Mouse (Mus musculus) adrenal gland, adult (tissue): ENCODE measurements at regions not wholly inside any gene's neighbourhood (a gene's known extent, or its start where the extent isn't known, plus 50 kb on each side); places are given as distances from the start of the nearest gene placed in this dataset.

Experiments used
- DNase-seq, 2 experiments: peaks; one replicate each; pipeline ENCODE4 v3.0.0; 2022 to 2023; ENCODE audit warnings: low spot score in 1 of 2; ENCODE audit not compliant: inconsistent age in 2 of 2

DNA sequence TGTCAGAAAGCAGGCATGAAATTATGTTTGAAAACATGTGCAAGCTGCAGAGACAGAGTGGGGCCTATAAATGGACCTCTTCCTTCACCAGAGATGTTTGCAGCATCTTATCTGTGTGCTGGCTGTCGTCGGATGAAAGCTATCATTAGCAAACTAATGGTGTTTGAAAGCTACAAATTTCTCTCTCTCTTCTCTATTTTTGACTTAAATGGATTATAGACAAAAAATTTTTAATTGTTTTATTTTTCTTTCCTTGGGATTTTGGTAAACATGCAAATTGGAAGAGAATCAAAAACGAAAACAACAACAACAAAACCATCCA lies 236.9 kb upstream of the Npvf start:
- no peak for DNase-seq

DNA sequence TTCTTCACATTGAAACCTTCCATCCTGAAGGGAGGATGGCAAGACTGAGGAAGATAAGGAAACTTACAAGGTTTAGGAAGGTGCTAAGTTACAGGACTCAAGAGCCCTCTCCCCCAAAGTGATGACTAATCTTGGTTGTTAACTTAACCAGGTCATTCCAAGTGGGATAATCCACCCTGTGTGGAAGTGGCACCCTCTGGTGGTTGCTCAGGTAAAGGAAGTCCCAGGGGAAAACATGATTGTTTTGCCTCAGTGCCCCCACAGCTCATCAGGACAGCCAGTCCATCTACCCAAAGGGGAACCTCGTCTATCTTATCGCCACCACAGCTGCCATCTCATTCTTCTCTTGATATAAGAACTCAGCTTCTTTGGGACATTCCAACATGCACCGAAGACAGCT lies 244.6 kb upstream of the Npvf start:
- no peak for DNase-seq

DNA sequence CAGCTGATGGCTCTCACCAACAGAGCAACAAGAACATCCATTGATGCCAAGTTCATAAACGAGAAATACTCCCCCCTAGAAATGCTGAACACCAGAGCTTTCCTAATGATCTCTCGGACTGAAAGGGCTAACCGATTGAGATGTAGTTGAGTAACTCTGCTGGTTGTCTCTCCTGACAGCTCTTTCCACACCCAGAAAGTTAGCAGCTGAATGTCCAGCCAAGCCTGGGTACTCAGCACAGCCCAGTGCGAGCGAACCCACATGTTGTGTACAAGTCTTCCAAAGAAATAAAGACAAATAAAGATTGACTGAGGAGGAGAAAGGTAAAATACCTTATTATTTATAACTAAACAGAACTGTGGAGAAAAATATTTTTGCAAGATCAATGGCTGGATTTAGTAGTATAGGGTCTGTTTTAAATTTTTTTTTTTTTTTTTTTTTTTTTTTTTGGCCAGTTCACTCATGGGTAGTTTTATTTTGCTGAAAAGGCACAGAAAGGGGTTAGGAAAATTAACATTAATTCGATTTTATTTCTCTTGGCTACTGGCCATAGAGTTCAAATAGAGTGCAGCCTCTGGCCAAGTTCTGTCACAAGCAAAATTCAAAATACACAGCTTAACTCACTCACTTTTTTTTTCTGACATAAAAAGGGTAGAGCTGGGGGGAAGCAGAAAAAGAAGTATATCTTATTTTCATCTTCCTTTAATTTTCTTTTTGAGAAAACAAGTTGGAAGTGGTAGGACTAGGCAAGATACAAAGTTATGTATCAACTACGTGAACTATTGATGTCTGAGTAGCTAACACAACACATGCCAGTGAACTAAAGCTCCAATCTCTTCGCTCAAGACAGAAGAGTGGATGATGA lies 261.2 kb upstream of the Npvf start:
- no peak for DNase-seq

DNA sequence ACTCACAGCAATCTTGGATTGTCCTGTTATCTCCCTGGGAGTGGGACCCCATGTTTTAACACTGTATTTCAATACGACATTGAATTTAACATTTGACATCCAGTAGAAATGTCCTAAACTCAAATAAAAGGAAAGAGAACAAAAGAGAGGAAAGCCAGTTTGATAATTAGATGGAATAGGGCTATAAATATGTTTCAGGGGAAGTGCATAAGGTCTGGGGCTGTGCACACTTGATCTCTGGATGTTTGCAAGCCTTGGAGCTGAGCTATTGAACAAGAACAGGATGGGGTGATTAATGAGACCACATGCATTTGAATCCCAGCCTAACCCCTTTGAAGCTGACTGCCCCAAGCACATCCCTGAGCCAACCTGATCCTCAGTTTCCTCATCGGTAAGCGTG lies 264.0 kb upstream of the Npvf start:
- DNase-seq: no peak

DNA sequence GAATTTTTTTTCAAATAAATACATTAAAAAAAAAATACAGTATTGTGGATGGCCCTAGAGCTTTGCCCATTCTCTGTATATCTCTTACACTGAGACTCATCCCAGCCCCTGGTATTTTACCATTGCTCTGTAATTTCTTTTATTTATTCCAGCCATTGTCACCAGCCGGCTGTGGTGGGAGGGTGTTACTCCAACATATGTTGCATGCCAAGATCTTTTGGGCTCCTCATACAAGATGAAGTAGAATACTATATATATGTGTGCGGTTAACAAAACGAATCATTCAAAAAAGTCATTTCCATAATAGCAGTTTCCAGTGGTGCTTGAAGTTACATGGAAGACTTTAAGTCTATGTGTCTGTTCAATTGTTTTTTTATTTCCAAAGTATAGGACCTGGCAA lies 268.0 kb upstream of the Npvf start:
- no peak for DNase-seq

DNA sequence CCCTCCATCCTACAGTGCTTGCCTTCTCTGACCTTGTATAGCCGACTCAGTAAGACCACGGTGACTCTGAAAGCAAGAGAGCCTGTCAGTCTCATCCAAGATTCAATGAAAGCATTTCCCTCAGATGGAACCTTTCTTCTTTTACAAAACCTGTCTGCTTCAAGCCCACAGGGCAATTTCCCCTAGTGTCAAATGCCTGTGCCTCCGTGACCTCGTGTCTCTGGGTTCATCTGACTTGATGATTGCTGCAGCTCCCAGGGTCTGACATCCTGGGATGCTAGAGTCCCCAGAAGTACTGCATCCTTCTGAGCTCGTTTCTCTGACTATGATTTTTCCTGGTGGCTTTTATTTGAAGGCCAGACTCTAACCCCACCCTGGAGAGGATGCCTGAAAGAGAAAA lies 270.3 kb upstream of the Npvf start:
- DNase-seq: no peak

DNA sequence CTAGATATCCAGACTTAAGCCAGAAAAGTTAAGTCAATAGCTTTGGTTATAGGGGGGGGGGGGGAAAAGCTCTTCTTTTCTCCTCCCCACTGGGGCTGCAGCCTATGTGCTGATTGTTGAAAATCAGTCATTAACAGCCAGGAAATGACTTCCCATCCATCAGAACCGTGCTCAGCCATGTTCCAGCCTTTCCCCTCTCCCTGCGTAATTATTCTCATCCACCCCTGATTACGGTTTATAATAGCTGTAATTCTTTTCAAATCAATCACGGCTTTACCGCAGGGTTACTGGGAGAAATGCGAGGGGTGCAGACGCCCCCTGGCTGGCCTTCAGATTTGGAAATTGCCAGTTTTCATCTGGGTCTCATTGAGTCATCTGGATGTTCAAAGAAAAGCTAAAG lies 270.8 kb upstream of the Npvf start:
- no peak for DNase-seq

DNA sequence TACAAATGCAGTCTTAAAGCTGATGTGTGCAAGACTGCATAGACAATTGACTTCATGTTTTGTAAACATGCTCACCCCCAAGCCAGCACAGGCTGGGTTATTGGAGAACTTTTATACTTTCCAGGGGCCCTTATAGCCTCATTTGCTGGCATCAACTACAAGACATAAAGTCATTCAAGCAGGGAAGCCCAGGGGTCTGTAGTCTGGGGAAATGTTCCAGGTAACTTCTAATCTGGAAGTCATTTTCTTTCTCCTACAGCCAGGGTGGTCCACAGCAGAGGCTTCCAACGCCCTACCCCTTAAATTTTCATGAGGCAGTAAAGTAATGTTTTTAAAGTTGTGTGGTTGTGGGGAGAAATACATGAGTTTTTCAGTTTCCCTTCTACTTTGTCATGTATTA lies 272.1 kb upstream of the Npvf start:
- DNase-seq: no peak

DNA sequence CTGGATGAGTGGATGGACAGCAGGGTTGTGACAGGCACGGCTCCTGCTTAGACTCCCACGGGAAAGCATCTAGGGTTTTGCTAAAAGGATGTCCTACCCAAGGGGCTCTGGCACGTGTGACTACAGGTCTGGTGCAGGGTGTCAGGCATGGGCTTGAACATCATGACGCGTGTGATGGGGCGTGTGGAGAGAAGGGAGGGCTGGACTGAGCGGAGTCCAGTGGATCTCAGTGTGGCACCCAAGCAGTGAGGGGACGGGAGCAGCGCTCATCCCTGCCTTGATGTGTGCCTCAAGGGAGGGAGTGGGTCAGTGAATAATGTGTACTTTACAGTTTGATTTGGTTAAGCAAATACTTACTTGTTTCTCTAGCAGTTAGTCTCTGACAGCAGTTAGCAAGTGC lies 275.3 kb upstream of the Npvf start:
- no peak for DNase-seq

DNA sequence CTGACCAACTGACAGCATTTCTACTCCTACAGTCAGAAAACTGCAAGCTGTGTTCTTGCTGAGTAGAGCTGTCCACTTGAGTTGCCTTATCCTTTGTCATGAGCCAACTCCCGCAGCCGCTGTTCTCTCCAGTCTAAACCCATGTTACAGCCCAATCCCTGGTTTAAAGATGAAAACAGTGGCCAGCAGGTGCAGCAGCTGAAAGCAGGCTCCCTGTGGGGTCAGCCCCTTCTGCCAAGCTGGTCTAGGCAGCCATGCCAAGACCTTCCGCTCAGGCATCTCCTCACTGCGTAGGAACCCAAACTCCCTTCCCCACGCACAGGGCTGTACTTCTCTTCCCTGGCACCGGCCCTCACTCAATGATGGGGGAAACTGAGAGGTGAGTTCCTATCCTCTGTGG lies 279.3 kb upstream of the Npvf start:
- DNase-seq: no peak

DNA sequence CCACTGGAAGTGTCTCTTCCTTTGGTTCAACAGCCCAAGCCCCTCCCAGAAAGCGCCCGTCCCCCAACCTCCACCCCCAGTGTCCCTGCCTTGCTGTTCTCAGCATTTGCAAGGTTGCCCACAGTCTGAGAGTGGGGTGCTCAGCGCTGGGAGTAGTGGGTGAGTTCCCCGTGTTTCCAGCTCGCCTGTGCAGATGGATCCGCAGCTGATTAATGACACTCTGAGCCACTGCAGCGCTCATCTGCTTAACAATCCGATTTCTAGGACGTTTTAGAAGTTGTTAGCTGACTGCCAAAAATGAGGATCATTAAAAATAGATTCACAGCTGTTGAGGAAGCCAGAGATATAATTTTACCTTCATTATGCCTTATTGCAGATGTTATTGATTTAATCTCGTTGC lies 280.0 kb upstream of the Npvf start:
- DNase-seq: no peak

DNA sequence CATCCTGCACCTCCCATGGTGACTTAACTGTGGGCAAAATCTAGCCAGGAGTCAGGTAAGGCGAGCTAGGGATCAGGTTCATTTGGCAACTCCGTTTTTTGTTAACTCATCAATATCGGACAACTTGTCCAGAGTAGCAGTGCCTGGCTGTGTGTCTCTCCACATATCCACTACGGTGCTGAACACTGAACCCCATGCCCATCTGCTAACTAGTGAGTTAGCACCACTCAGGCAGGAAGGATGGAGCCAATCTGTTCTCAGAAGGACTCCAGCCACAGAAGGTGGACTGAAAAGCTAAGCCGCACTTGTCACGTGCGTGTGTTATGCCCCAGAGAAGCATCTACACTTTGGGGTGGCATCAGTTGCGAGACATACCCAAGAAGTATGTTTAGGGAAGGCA lies 282.1 kb upstream of the Npvf start:
- DNase-seq: no peak

DNA sequence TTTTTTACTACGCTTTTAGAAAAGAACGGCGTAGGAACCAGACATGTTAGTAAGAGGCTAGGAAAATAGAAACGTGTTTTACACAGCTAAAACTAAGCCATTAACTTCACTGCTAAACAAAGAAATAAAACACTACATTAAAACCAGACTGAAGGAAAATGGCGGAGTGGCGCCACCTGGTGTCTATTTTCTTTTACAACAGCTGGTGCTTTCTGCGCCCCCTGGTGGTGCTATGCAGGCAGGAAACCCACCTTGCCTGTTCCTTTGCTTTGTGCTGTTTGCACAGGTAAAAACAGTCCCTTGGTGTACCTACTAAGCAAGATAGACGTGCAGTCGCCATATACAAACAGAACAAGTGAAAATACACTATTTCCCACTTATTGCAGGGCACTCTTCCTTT lies 282.9 kb upstream of the Npvf start:
- peak; percentile 48 to 86 for DNase-seq

DNA sequence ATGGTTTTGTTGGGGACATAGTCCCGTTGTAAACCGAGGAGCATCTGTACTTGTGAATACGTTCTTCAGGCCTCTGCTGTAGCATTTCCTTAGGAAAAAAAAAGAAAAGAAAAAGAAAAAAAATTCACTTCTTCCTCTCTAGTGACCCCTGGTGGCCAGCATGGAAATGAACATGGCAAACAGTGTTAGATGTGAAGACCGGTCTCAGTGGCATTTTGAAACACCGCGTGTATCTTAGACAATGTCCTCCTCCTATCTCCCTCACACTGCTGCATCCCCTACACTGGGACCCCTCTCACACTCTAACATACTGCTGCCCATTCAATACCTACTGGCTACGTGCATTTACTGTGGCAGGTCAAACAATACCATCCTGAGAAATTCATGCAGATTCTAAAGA lies 284.6 kb upstream of the Npvf start:
- peak in 1 of 2 experiments; percentile 54 for DNase-seq

DNA sequence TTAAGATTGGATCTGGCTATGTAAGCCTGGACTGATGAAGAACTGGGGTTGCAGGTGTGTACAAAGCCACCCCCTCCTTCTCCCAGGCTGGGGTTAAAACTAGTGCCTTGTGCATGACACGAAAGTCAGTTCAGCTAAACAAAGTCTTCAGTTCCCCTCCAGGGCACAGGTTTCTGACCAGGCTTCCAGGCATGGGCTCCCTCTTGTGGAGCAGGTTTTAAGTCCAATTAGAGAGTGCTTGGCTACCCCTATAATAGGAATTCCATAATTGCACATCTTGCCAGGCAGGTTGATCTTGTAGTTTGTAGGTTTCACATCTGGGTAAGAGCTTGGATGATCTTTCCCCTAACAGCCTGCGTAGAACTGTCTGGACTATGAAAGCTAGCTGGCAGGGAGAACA lies 285.2 kb upstream of the Npvf start:
- DNase-seq: no peak

DNA sequence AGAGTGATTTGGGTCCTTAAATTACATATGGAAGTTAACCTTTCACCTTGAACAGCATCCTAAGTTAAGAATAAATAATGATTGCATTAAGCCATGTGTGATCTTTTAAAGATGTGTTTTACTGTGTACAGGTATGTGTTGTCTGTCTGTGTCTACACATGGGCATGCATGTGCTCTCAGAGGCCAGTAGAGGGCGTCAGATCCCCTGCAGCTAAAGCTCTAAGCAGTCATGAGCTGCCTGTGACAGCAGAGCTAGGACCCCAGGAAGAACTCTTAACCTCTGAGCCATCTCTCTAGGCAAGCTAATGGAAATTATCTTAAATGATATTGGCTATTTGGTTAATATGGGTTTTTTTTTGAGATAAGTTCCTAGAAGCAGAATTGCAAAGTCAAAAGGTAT lies 285.9 kb upstream of the Npvf start:
- DNase-seq: no peak

DNA sequence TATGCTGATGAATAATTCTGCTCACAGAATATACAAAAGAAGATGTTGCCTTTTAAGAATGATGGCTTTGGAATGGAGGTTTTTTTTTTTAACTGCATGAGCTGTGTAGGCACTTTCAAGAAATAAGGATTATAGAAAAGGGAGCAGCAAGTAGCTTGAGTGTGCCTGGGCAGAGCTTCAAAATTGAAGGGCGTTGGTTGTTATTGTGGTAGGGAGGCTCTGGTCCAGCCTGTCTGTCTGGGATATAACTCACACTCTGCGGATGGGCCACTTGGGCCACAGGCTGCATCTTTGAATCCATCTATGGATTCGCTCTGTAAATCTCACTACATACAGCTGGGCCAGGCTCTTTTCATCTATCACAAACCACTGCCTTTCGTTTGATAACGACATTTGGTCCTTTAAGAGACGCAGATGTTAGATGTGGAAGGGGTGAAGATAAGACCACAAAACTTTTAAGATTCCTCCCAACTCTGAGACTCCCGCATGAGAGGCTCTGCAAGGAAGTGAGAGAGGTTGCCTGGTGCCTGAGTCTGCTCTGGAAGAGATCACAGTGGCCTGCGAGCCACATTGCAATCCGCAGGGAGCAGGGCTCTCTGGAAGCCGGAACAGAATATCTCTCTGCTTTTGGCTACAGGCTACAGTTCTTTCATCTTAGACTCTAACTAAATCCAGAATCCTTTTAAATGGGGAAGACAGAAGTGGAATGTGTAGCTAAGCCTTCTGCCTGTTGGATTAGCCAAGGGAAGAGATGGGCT lies 286.6 kb upstream of the Npvf start:
- no peak for DNase-seq

DNA sequence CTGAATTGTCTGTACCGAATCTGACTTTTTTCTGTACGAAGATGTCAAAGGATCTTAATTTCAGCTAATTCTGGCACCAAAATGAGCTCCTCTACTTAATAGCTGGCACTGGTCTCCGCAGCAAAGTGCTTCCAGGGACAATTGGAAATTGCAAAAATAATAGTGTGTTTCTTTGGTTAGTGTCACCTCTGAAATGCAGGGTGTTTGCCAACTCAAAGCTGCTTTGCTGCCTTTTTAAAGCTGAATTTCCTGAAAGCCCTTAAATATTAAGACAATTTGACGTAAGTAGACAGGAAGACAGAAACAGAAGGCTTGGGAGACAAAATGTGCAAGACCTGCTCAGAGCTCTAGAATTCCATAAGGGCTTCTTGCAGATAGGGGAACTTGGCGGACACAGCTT lies 288.5 kb upstream of the Npvf start:
- no peak for DNase-seq

DNA sequence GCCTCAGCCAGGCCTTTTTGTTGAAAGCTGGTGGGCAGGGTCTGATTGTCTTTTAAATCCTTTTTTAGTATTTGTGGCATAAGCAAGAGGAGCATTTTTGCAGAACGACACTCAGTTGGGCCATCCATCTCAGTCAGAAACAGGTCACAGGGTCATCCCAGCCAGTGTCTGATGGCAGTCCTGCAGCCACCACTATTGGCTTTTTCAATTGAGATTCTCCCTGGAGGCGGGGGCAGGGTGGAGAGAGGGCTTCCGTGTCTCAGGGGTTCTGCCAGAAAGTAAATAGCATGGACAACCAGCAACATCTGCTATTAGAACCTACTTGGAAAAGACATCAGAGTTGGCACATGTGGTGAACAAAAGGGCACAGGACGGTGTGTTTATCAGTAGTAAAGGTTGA lies 293.8 kb upstream of the Npvf start:
- no peak for DNase-seq

DNA sequence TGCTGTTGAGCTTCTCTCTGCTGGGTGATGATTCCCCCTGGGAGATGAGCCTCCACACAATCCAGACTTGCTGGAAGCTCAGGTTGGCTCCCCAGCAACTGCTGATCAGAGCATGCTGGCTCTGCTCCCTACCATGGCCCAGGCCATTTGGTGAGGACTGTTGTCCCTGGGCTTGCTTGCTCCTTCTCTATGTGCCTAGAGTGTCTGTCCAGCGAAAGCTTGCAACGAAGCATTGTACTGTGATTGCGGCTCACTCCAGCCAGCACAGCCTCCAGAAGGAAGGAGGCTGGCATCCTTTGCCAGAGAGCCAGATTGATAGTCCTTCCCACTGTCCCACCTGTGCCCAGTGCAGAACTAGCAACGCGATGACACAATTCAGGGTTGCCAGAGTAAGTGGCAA lies 295.1 kb upstream of the Npvf start:
- DNase-seq: no peak

DNA sequence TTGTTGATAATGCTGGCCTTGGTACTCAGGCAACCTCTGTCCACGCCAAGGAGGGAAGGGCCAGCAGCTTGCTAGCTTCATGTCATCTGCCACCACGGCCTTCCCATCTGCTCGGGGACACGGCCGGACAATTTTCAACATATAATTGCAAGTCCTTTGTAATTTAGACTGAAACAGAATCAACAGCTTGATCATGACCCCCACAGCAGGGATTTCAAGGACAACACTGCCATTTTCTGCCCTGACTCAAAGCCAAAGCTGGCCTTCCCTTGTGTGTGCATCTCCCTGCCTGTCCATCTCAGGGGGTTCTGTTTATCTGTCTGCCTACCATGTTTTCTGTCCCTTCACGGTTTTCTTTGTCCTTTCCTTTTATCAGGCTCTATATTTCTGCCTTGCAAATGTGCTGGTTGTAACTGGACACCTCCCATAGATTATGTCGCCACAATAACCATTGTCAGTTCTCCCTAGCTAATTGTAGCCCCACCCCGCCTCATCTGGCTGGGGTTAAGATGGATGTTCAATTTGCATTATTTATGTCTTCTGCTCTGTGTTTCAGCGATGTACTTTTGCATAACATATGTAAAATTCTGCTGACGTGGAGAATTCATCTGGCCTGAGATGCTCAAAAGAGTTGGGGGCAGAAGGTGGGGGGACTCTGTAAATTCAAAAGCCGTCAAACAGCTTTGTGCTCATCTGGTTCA lies 295.8 kb upstream of the Npvf start:
- no peak for DNase-seq

DNA sequence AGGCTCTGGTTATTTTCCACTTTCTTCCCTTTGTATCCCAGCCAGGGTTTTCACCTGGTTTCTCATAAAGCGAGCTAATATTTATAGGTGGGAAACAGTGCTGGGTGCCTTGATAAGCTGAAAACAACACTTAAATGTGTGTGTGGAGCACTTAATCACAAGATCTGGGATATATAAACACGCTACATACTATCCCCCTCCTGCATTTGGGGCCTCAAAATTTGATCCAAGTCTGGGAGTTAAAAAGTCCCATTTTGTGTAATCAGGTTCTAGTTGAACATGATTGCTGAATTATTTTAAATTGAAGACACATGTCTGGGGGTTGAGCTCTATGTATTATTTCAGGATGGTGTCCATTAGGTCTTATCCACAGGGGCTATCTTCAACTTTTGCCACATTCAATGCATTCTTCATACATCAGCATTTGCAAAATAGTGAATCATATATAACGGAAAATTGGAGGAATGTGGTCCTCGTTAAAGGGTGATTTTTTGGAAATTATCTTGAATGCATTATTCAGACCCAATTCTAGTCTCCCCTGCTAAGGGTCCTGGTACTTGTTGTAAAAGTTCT lies 303.2 kb upstream of the Npvf start:
- no peak for DNase-seq
